Mouse (Mus musculus): ENCODE results near the gene Rcan3.

DNA sequence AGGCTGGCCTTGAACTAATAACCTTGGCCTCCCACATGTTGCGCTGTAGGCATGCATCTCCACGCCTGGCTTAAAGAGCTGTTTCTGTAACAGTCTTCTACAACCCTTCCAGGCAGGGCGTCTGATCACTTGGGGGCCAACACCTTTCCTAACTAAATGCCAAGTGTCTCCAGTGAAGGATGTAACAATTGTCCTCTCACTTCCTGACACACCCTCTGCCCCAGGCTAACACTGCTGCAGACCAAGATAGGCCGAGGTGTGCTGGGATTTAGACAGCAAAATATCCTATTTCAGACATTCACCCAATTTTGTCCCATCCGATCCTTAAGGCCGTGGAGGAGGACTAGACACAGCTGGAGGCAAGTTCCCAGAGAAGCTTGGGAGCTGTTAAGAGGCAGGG, 19.5 kb upstream of the Rcan3 start:
- TF ChIP-seq CHD2 (IDR thresholded peaks at IDR 0.05; ENCODE audit: low read length) (no peak), MAZ (IDR thresholded peaks at IDR 0.05; ENCODE audit: low read depth, low read length) (no peak), POLR2A (IDR thresholded peaks at IDR 0.05; ENCODE audit: control insufficient read depth in 1 of 2, insufficient read depth in 1 of 2, low read depth in 1 of 2, low read length in 2 of 2, poor library complexity in 1 of 2) (no peak), CTCF (IDR thresholded peaks at IDR 0.05 in 2 of 3, conservative IDR thresholded peaks at IDR 0.05 in 1 of 3; ENCODE audit: control insufficient read depth in 1 of 3, insufficient read depth in 1 of 3, low read depth in 2 of 3, low read length in 3 of 3, poor library complexity in 1 of 3, severe bottlenecking in 1 of 3) (no peak), E2F4 (IDR thresholded peaks at IDR 0.05; ENCODE audit: borderline replicate concordance, low read depth, low read length) (no peak), JUND (IDR thresholded peaks at IDR 0.05; ENCODE audit: low read depth, low read length) (no peak)
